Mouse (Mus musculus): Measurements from ENCODE around the gene BC049762.

Gene BC049762

DNA sequence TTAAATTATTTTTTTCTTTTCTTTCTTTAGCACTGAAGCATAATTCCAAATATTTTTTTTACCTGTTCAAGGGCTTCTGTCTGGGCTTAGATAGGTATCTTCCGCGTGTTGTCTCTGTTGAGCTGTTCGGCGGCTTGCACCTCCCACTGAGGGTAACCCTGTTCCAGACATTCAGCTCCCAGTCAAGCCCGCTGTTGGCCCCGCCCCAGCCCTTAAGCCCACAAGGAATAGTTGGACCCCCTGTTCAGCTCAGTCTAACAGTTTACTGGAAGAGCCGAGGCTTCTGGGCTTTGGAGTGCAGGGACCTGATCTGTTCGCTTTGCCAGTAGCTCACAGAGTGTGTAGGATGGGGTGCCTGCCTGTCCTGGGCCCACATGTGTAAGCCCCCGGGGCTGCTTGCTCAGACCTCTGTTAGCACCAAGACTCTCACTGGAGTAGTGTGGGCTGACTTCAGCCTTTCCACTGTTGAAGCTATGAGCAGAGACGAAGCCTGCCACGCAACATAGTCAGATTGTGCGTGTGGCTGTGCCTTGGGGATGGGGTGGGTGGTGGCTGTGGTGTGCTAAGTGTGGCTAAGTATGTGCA is 43.4 kb downstream of the BC049762 start:
- no peak for DNase-seq (ENCODE audit: low spot score)

DNA sequence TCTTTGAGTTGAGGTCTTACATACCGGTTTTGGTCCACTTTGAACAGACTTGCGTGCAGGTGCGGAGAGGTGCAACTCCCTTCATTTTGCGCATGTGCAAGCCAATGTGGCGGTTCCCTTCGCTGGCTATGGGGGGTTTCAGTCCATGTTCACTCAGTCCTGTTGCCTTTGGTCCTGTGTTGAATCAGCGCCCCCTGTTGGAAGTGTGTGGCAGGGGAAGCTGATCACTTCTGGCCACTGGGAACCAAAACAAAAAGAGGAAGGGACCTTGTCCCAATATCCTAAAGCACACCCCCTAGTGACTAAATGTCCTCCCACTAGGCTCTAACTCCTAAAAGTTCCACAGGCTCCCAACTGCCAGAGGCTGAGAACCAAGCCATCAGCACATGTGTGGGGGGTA is 48.8 kb downstream of the BC049762 start:
- DNase-seq (ENCODE audit: low spot score) = no peak

DNA sequence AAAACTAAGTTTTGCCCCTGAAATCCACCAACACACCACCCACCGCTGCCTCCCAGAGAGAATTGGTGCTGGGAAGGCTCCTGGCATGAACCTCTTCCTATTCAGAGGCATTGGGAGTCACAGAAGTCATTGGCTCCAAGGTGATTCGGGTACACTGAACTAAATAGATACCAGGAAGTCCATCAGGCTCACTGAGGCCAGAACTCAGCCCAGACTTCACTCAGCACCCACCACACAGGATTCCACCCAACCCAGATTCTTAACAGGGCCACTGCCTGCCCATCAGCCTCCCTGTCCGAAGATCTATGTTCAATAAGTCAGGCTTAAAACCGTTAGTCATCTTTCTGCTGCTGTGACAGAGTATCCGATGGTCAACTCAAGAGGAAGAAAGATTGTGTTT is 51.4 kb downstream of the BC049762 start:
- DNase-seq (ENCODE audit: low spot score) = no peak

DNA sequence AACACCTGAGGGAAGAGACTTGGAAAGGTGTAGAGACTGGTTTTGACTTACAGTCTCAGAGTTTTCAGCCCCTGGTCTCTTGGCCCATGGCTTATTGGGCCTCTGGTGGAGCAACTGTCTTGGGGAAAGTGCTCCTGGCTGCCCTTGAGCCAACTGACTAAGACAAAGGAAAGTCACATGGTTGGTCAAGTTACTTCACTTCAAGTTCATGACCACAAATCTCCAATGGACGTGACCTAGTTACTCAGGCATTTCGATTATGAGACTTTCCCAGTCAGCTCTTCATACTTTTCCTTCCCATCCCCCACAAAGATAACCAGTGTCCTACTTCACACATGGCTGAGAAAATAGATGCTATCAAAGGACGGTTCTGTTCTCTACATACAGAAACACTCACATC is 55.1 kb downstream of the BC049762 start:
- DNase-seq (ENCODE audit: low spot score) = no peak

Data from embryo, embryonic 10.5 days (tissue).